Mouse (Mus musculus) forebrain, embryonic 11.5 days (tissue): Measurements from ENCODE around the gene Chst4. TPM values are rescaled to one million over a fixed set of nuclear protein-coding genes. Genes with fewer than 3 reads are reported as not detected.

Source experiments
- ATAC-seq: fragments of 200-750 bp; cut with Nextera tagmentation; replicated peaks from 2 replicates; pipeline ENCODE4 v1.8.0; 2017; ENCODE audit warnings: moderate TSS enrichment; ENCODE audit not compliant: low FRiP score
- DNase-seq: peaks from one replicate; pipeline ENCODE4 v3.0.0-alpha.2; 2017; ENCODE audit warnings: low spot score
- H3K27ac ChIP-seq: fragments of 300-500 bp; sonication (generic); 2 replicates; pipeline ENCODE4 v1.5.1; 2014; ENCODE audit warnings: low read depth, low read length
- H3K27me3 ChIP-seq: fragments of 300-500 bp; sonication (generic); 2 replicates; pipeline ENCODE4 v1.6.1; 2014; ENCODE audit warnings: mild to moderate bottlenecking, low read length, mixed read lengths; ENCODE audit not compliant: control insufficient read depth, insufficient read depth
- H3K36me3 ChIP-seq: fragments of 300-500 bp; sonication (generic); 2 replicates; pipeline ENCODE4 v1.6.1; 2014; ENCODE audit warnings: mild to moderate bottlenecking, low read length, moderate library complexity, mixed read lengths; ENCODE audit not compliant: control insufficient read depth, insufficient read depth
- H3K4me1 ChIP-seq: fragments of 300-500 bp; sonication (generic); replicated peaks from 2 replicates; pipeline ENCODE4 v1.6.1; 2014; ENCODE audit warnings: low read length, mixed read lengths; ENCODE audit not compliant: control insufficient read depth, insufficient read depth
- H3K4me2 ChIP-seq: fragments of 300-500 bp; sonication (generic); 2 replicates; pipeline ENCODE4 v1.6.1; 2014; ENCODE audit warnings: low read depth, mild to moderate bottlenecking, low read length, moderate library complexity, mixed read lengths; ENCODE audit not compliant: severe bottlenecking
- H3K4me3 ChIP-seq: fragments of 300-500 bp; sonication (generic); 2 replicates; pipeline ENCODE4 v1.5.1; 2014; ENCODE audit warnings: low read depth, low read length
- H3K9ac ChIP-seq: fragments of 300-500 bp; sonication (generic); 2 replicates; pipeline ENCODE4 v1.6.1; 2014; ENCODE audit warnings: low read length
- H3K9me3 ChIP-seq: fragments of 300-500 bp; sonication (generic); 2 replicates; pipeline ENCODE4 v1.6.1; 2016; ENCODE audit warnings: low read length, mixed read lengths; ENCODE audit not compliant: control insufficient read depth
- whole genome bisulfite sequencing: fragments of 180-500 bp; shearing (Covaris S2); extraction: QIAGEN DNeasy Blood & Tissue Kit; methylation state at CpG from one replicate; pipeline ENCODE4 v1.1.7; 2014; 5-methylcytosine and 5-hydroxymethylcytosine counted together
- polyA plus RNA-seq: library from polyadenylated mRNA; unstranded; fragments of >200 nt; fragmentation: Nextera tagmentation; extraction: Ambion mirVana; gene quantifications from 2 replicates; pipeline ENCODE4 v1.2.1, GENCODE M21; 2014

Chst4 gene
- polyA plus RNA-seq, 1 experiment from 2014 or later: not detected

- Histone ChIP-seq H3K9ac (no peak overlapping the region), H3K4me2 (no peak overlapping the region), H3K9me3 (no peaks in the 10 kb centered on the region), H3K27me3 (no peaks in the 10 kb centered on the region), H3K4me1 (no peaks in the 10 kb centered on the region), H3K27ac (no peak overlapping the region), H3K36me3 (no peaks in the 10 kb centered on the region), H3K4me3 (no peak overlapping the region)
- ATAC-seq (no peak), DNase-seq (no peak)
- WGBS: 84% methylated on average over 7 of the region's 7 CpGs
These were observed 41.5 kb downstream of the Chst4 start for GRCm38 (mm10) chr8:109998066-109998465.

GRCm38 (mm10) chr8:109997381-109997780 lies 42.2 kb downstream of the Chst4 start:
- Histone ChIP-seq H3K27me3 (no peaks in the 10 kb centered on the region), H3K4me2 (no peak overlapping the region), H3K36me3 (no peaks in the 10 kb centered on the region), H3K9me3 (no peaks in the 10 kb centered on the region), H3K4me1 (no peaks in the 10 kb centered on the region), H3K9ac (no peak overlapping the region), H3K27ac (no peak overlapping the region), H3K4me3 (no peak overlapping the region)
- DNase-seq (no peak), ATAC-seq (no peak)
- 94% methylated on average over 9 of the region's 9 CpGs for WGBS

GRCm38 (mm10) chr8:109992951-109993350 lies 46.6 kb downstream of the Chst4 start:
- ATAC-seq: no peak
- H3K9me3 ChIP-seq: no peaks in the 10 kb centered on the region
- no peaks in the 10 kb centered on the region for H3K36me3 ChIP-seq
- no peaks in the 10 kb centered on the region for H3K4me1 ChIP-seq
- 82% methylated on average over 1 of the region's 1 CpGs for WGBS
- no peak overlapping the region for H3K4me3 ChIP-seq
- no peak overlapping the region for H3K9ac ChIP-seq
- no peak overlapping the region for H3K4me2 ChIP-seq
- no peak overlapping the region for H3K27ac ChIP-seq
- H3K27me3 ChIP-seq: no peaks in the 10 kb centered on the region
- DNase-seq: no peak

- Histone ChIP-seq H3K4me2 (no peak overlapping the region), H3K9ac (no peak overlapping the region), H3K36me3 (no peaks in the 10 kb centered on the region), H3K4me1 (no peaks in the 10 kb centered on the region), H3K4me3 (no peak overlapping the region), H3K9me3 (no peaks in the 10 kb centered on the region), H3K27ac (no peak overlapping the region), H3K27me3 (no peaks in the 10 kb centered on the region)
- ATAC-seq (no peak), DNase-seq (no peak)
- 75% methylated on average over 5 of the region's 5 CpGs for WGBS
These were observed 47.4 kb downstream of the Chst4 start for GRCm38 (mm10) chr8:109992166-109992565.

- ATAC-seq (no peak), DNase-seq (no peak)
- Histone ChIP-seq H3K27ac (no peak within 1 kb of the TSS), H3K36me3 (no peaks in the 10 kb centered on the region), H3K9me3 (no peaks in the 10 kb centered on the region), H3K27me3 (no peaks in the 10 kb centered on the region), H3K4me3 (no peak within 1 kb of the TSS), H3K9ac (no peak within 1 kb of the TSS), H3K4me1 (no peaks in the 10 kb centered on the region), H3K4me2 (no peak within 1 kb of the TSS)
- 73% methylated on average over 8 of the region's 8 CpGs for whole genome bisulfite sequencing
These were observed 49.3 kb downstream of the Chst4 start, which contains the start of gene Tat for GRCm38 (mm10) chr8:109990224-109990623. TSS of gene Tat (plus strand) at chr8:109990437.

- H3K9ac ChIP-seq: no peak overlapping the region
These were observed 50.4 kb downstream of the Chst4 start for GRCm38 (mm10) chr8:109989151-109989550.

GRCm38 (mm10) chr8:109987776-109988175 lies 51.8 kb downstream of the Chst4 start:
- 86% methylated on average over 7 of the region's 7 CpGs for WGBS
- no peak for DNase-seq
- H3K36me3 ChIP-seq: no peaks in the 10 kb centered on the region

More at GRCm38 (mm10) chr8:109989151-109989550, 50.4 kb downstream of the Chst4 start:
- ATAC-seq: no peak
- whole genome bisulfite sequencing: 93% methylated on average over 8 of the region's 8 CpGs
- Histone ChIP-seq H3K4me2 (no peak overlapping the region), H3K36me3 (no peaks in the 10 kb centered on the region), H3K27me3 (no peaks in the 10 kb centered on the region), H3K27ac (no peak overlapping the region), H3K9me3 (no peaks in the 10 kb centered on the region), H3K4me3 (no peak overlapping the region), H3K4me1 (no peaks in the 10 kb centered on the region)
- no peak for DNase-seq

GRCm38 (mm10) chr8:109986384-109986783 lies 53.2 kb downstream of the Chst4 start:
- Histone ChIP-seq H3K4me3 (no peak overlapping the region), H3K9me3 (no peaks in the 10 kb centered on the region), H3K36me3 (no peaks in the 10 kb centered on the region), H3K27me3 (no peaks in the 10 kb centered on the region), H3K27ac (no peak overlapping the region), H3K4me1 (no peaks in the 10 kb centered on the region), H3K4me2 (no peak overlapping the region), H3K9ac (no peak overlapping the region)
- DNase-seq (no peak), ATAC-seq (no peak)
- WGBS: 82% methylated on average over 7 of the region's 7 CpGs

More at GRCm38 (mm10) chr8:109987776-109988175, 51.8 kb downstream of the Chst4 start:
- no peaks in the 10 kb centered on the region for H3K9me3 ChIP-seq
- H3K27me3 ChIP-seq: no peaks in the 10 kb centered on the region
- no peak overlapping the region for H3K4me3 ChIP-seq
- ATAC-seq: no peak
- H3K9ac ChIP-seq: no peak overlapping the region
- no peak overlapping the region for H3K27ac ChIP-seq
- no peak overlapping the region for H3K4me2 ChIP-seq
- H3K4me1 ChIP-seq: no peaks in the 10 kb centered on the region

GRCm38 (mm10) chr8:109983944-109984343 lies 55.6 kb downstream of the Chst4 start:
- no peak overlapping the region for H3K4me2 ChIP-seq
- H3K27me3 ChIP-seq: no peaks in the 10 kb centered on the region
- H3K4me1 ChIP-seq: no peaks in the 10 kb centered on the region
- H3K4me3 ChIP-seq: no peak overlapping the region
- H3K9me3 ChIP-seq: no peaks in the 10 kb centered on the region
- ATAC-seq (no peak), DNase-seq (no peak)
- no peak overlapping the region for H3K9ac ChIP-seq
- no peak overlapping the region for H3K27ac ChIP-seq
- no peaks in the 10 kb centered on the region for H3K36me3 ChIP-seq
- WGBS: 62% methylated on average over 5 of the region's 5 CpGs
